Mouse (Mus musculus): Measurements from ENCODE around the gene Olfr1369-ps1. TPM values are rescaled to one million over a fixed set of nuclear protein-coding genes. Genes with fewer than 3 reads are reported as not detected.
A peak's percentile ranks its signal among the peaks of the same experiment; 100 is the strongest.

Gene Olfr1369-ps1
- polyA plus RNA-seq, 1 experiment = not detected

DNA sequence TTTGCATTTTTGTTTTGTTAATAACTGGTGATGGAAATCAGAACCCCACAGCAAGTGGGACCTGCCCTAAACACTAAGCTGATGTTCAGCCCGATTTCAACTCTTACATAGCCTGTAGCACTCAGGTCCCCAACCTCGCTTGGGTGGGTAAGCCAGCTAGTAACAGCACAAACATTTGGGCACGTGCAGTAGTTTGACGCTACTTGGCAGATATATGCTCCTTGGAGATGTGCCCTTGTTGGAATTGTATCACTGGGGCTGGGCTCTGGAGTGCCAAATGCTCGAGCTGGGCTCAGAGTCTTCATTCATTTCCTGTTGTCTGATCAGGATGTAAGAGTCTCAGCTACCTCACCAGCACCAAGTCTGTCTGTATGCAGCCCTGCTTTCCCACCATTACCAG lies 51.3 kb downstream of the Olfr1369-ps1 start:
- Histone ChIP-seq H3K36me3 (ENCODE audit: control insufficient read depth, insufficient read depth) (no peaks in the 10 kb centered on the region), H3K4me3 (ENCODE audit: insufficient read depth, poor library complexity, severe bottlenecking) (no peak overlapping the region), H3K79me3 (ENCODE audit: low read depth) (no peaks in the 10 kb centered on the region), H3ac (ENCODE audit: control insufficient read depth, insufficient read length, low read depth) (no peak overlapping the region), H3K79me2 (ENCODE audit: control insufficient read depth, insufficient read depth) (no peaks in the 10 kb centered on the region), H3K27me3 (ENCODE audit: control insufficient read depth, insufficient read depth, insufficient read length) (no peaks in the 10 kb centered on the region)
- no peak for TF ChIP-seq CTCF (IDR thresholded peaks at IDR 0.05; ENCODE audit: control insufficient read depth, insufficient read depth, insufficient read length)
- TF ChIP-seq MYOG (IDR thresholded peaks at IDR 0.05; ENCODE audit: control insufficient read depth, extremely low read depth, insufficient read length) = no peak
- no peak for TF ChIP-seq FOSL1 (IDR thresholded peaks at IDR 0.05; ENCODE audit: insufficient read depth, low read length, poor library complexity, severe bottlenecking)
- TF ChIP-seq MYOD1 (IDR thresholded peaks at IDR 0.05; ENCODE audit: control insufficient read depth, insufficient read length, low read depth) = no peak
- no peak for TF ChIP-seq USF1 (IDR thresholded peaks at IDR 0.05; ENCODE audit: low read depth)
- no peak for TF ChIP-seq CEBPB (IDR thresholded peaks at IDR 0.05; ENCODE audit: low read depth)
- no peak for TF ChIP-seq MAX (IDR thresholded peaks at IDR 0.05)

DNA sequence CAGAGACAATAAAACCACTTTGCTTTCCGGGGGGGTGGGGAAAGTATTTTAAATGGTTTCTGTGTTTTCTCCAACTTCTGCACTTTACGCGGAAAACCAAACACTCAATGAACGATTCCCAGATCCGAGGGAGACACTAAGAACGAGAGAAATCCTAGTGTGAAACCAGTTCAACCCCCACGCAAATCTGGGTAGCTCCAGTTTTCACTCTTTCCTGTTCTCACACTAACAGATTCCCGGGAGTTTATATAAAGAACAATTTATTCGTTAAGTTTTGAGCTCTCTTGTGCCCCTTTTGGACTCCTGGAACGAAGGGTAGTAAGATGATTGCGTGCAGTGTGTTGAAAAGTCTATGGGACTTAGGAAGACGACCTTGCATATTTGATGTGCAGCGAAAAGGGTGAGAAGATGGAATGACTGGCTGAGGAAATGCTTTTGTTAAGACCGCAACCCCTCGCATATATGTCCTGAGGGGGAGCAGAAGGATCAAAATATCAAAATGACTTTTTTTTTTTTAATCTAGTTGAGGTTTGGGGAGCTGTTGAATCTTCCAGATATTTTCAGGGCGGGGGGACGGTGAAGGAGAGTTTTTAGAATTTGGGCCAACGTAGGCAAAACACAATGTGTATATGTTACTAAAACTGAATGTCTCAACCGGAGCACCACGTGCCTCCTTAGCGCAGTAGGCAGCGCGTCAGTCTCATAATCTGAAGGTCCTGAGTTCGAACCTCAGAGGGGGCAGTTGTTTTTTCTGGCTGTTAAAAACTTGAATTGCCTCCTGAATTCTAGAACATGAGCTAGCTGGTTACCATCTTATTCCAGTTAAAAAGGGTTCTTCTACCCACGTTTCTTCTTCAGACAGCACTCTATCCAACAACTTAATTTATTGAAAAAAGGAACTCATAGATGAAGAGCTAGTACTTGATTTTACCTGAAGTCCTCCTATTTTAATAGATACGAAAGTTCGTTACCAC lies 55.9 kb downstream of the Olfr1369-ps1 start:
- H3ac ChIP-seq (ENCODE audit: control insufficient read depth, insufficient read length, low read depth) = peak overlapping the region; percentile 40
- no peaks in the 10 kb centered on the region for H3K36me3 ChIP-seq (ENCODE audit: control insufficient read depth, insufficient read depth)
- peak overlapping the region; percentile 28 for H3K4me3 ChIP-seq (ENCODE audit: insufficient read depth, poor library complexity, severe bottlenecking)
- no peaks in the 10 kb centered on the region for H3K79me3 ChIP-seq (ENCODE audit: low read depth)
- no peaks in the 10 kb centered on the region for H3K27me3 ChIP-seq (ENCODE audit: control insufficient read depth, insufficient read depth, insufficient read length)
- no peaks in the 10 kb centered on the region for H3K79me2 ChIP-seq (ENCODE audit: control insufficient read depth, insufficient read depth)
- TF ChIP-seq USF1 (IDR thresholded peaks at IDR 0.05; ENCODE audit: low read depth) (peak; percentile 85), CEBPB (IDR thresholded peaks at IDR 0.05; ENCODE audit: low read depth) (no peak), FOSL1 (IDR thresholded peaks at IDR 0.05; ENCODE audit: insufficient read depth, low read length, poor library complexity, severe bottlenecking) (no peak)

DNA sequence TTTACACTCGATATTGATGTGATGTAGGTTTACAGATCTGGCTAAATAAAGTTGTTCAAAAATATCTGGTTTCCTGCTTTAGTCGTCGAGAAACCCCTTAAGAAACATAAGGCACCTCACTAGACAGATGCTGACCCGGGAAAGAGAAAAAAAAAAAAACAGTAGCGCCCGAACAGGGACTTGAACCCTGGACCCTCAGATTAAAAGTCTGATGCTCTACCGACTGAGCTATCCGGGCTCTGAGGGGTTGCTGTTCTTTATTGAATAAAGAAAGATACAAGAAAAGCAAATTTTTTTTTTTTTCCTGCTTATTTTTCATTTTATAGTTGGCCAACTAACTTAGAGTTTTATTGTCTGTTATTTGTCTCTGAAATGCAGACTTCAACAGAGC lies 56.6 kb downstream of the Olfr1369-ps1 start:
- Histone ChIP-seq H3K36me3 (ENCODE audit: control insufficient read depth, insufficient read depth) (no peaks in the 10 kb centered on the region), H3K79me2 (ENCODE audit: control insufficient read depth, insufficient read depth) (no peaks in the 10 kb centered on the region), H3K4me3 (ENCODE audit: insufficient read depth, poor library complexity, severe bottlenecking) (peak overlapping the region; percentile 29), H3K27me3 (ENCODE audit: control insufficient read depth, insufficient read depth, insufficient read length) (no peaks in the 10 kb centered on the region), H3ac (ENCODE audit: control insufficient read depth, insufficient read length, low read depth) (no peak overlapping the region), H3K79me3 (ENCODE audit: low read depth) (no peaks in the 10 kb centered on the region)
- TF ChIP-seq CTCF (IDR thresholded peaks at IDR 0.05; ENCODE audit: control insufficient read depth, insufficient read depth, insufficient read length) = no peak
- no peak for TF ChIP-seq MYOG (IDR thresholded peaks at IDR 0.05; ENCODE audit: control insufficient read depth, extremely low read depth, insufficient read length)
- no peak for TF ChIP-seq USF1 (IDR thresholded peaks at IDR 0.05; ENCODE audit: low read depth)
- TF ChIP-seq CEBPB (IDR thresholded peaks at IDR 0.05; ENCODE audit: low read depth) = no peak
- TF ChIP-seq MAX (IDR thresholded peaks at IDR 0.05) = no peak
- no peak for TF ChIP-seq FOSL1 (IDR thresholded peaks at IDR 0.05; ENCODE audit: insufficient read depth, low read length, poor library complexity, severe bottlenecking)
- TF ChIP-seq MYOD1 (IDR thresholded peaks at IDR 0.05; ENCODE audit: control insufficient read depth, insufficient read length, low read depth) = no peak

DNA sequence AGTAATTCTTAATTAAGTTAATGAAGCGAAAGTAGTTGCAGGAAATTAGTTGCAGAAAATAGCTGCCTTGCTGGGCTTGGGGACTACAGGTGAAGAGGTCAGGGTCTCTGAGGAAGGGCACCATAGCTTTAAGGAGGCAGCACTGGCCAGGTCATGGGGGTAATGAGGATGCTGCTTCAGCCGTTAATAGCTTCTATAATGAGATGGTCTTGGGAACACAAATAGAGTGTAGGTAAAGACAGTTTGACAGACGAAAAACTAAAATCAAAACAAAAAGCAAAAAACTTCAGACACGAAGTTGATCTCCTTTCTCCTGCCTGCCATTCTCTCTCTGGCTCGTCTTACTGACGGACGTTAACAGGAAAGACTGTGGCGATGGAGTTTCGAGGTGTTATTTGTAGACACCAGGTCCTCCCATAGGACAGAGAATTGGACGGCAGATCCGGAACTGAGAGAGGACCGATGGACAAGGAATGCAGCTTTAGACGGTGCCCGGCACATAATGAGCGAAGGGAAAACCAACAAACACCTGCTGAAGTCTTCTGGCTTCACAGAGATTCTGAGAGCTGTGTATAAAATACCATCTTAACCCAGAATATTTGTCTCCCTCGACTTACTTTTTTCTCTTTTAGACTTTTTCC lies 57.2 kb downstream of the Olfr1369-ps1 start:
- H3K79me2 ChIP-seq (ENCODE audit: control insufficient read depth, insufficient read depth) = no peaks in the 10 kb centered on the region
- peak overlapping the region; percentile 29 for H3K4me3 ChIP-seq (ENCODE audit: insufficient read depth, poor library complexity, severe bottlenecking)
- H3K36me3 ChIP-seq (ENCODE audit: control insufficient read depth, insufficient read depth) = no peaks in the 10 kb centered on the region
- H3K27me3 ChIP-seq (ENCODE audit: control insufficient read depth, insufficient read depth, insufficient read length) = no peaks in the 10 kb centered on the region
- peak overlapping the region; percentile 40 for H3ac ChIP-seq (ENCODE audit: control insufficient read depth, insufficient read length, low read depth)
- H3K79me3 ChIP-seq (ENCODE audit: low read depth) = no peaks in the 10 kb centered on the region
- TF ChIP-seq MYOG (IDR thresholded peaks at IDR 0.05; ENCODE audit: control insufficient read depth, extremely low read depth, insufficient read length) (no peak), MAX (IDR thresholded peaks at IDR 0.05) (no peak)

Other genes starting within 250 kb of the Olfr1369-ps1 start
- not detected for gene Olfr1370, start 36.5 kb upstream of the Olfr1369-ps1 start, polyA plus RNA-seq (2012; fragmentation: generic; extraction: Trizol)
- gene Olfr263, start 18.2 kb downstream of the Olfr1369-ps1 start, polyA plus RNA-seq (2012; fragmentation: generic; extraction: Trizol) = not detected
- gene Olfr1368, start 34.4 kb downstream of the Olfr1369-ps1 start, polyA plus RNA-seq (2012; fragmentation: generic; extraction: Trizol) = not detected
- gene Trim27, start 68.0 kb downstream of the Olfr1369-ps1 start, polyA plus RNA-seq (2012; fragmentation: generic; extraction: Trizol) = 105 TPM
- gene Gpx5, start 181.2 kb downstream of the Olfr1369-ps1 start, polyA plus RNA-seq (2012; fragmentation: generic; extraction: Trizol) = not detected
- gene Gpx6, start 200.6 kb downstream of the Olfr1369-ps1 start, polyA plus RNA-seq (2012; fragmentation: generic; extraction: Trizol) = not detected
- gene Olfr1367, start 235.4 kb downstream of the Olfr1369-ps1 start, polyA plus RNA-seq (2012; fragmentation: generic; extraction: Trizol) = not detected